Mouse (Mus musculus): ENCODE data around the gene Pxn.

- TF ChIP-seq EP300 (IDR thresholded peaks at IDR 0.05) (no peak), CTCF (IDR thresholded peaks at IDR 0.05) (no peak)
These were observed 85.0 kb downstream of the Pxn start for GRCm38 (mm10) chr5:115591506-115591905.

Measured in lung, postnatal 0 days (tissue).